13 mouse cellular contexts compared by ENCODE assay signal in the genomic region with DNA sequence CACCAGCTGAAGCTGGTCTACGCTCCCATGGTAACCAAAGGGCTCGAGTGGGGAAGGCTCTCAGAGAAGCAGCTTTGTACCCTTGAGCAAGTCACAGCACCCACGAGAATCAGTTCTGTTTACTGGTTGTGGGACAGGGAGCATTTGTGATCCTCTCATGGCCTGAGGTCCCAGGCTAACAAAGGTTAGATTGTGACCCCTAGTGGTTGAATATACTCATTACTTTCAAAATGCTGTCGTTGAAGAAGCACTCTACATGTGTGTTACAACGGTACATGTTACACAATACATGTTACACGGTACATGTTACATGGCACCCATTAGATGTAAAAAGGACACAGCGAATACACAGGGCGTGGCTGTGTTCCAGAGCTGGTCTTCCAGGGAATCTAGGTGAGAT. TPM values are rescaled to one million over a fixed set of nuclear protein-coding genes. Genes with fewer than 3 reads are reported as not detected.
A peak's percentile ranks its signal among the peaks of the same experiment; 100 is the strongest.
DNase-seq lines count a peak whose midpoint lies in the region; ATAC-seq and TF ChIP-seq lines count a peak whose summit lies in the region.
"Had no signal": no experiment of that assay in that cellular context is flagged by ENCODE, and none has a peak within 500 bp of the region (broad histone marks: within the 10 kb centered on the region; RNA-seq: fewer than 3 reads in every experiment).

No protein-coding gene starts in this region.

- TF ChIP-seq CTCF in intestine, postnatal 0 days (IDR thresholded peaks at IDR 0.05; ENCODE audit: low read depth): peak; percentile 82

- no peak overlapping the region for H3K4me2 ChIP-seq in intestine, postnatal 0 days (replicated peaks; ENCODE audit: low read depth)
- no peak overlapping the region for H3K4me2 ChIP-seq in intestine, embryonic 16.5 days (ENCODE audit: low read depth, low read length)
- H3K4me2 ChIP-seq: hindbrain, embryonic 12.5 days; neural tube, embryonic 12.5 days had no signal

- H3K27me3 ChIP-seq in intestine, postnatal 0 days (replicated peaks; ENCODE audit: control insufficient read depth, insufficient read depth, low read length): no peaks in the 10 kb centered on the region
- H3K27me3 ChIP-seq in intestine, embryonic 16.5 days (replicated peaks; ENCODE audit: control insufficient read depth, insufficient read depth, low read length): no peaks in the 10 kb centered on the region
- H3K27me3 ChIP-seq: hindbrain, embryonic 12.5 days; neural tube, embryonic 12.5 days had no signal

- no peak overlapping the region for H3K27ac ChIP-seq in intestine, postnatal 0 days (ENCODE audit: low read depth, low read length)
- no peak overlapping the region for H3K27ac ChIP-seq in intestine, embryonic 16.5 days (ENCODE audit: low read length)
- H3K27ac ChIP-seq: forebrain, embryonic 10.5 days; hindbrain, embryonic 12.5 days; neural tube, embryonic 12.5 days had no signal

- no peak overlapping the region for H3K4me3 ChIP-seq in intestine, postnatal 0 days (ENCODE audit: low read depth, low read length)
- H3K4me3 ChIP-seq in intestine, embryonic 16.5 days (ENCODE audit: low read length): no peak overlapping the region
- H3K4me3 ChIP-seq: forebrain, embryonic 10.5 days; hindbrain, embryonic 12.5 days; neural tube, embryonic 12.5 days had no signal

- no peaks in the 10 kb centered on the region for H3K9me3 ChIP-seq in intestine, postnatal 0 days (ENCODE audit: control insufficient read depth)
- H3K9me3 ChIP-seq in intestine, embryonic 16.5 days (ENCODE audit: control insufficient read depth, low read length): no peaks in the 10 kb centered on the region
- H3K9me3 ChIP-seq: forebrain, embryonic 10.5 days; hindbrain, embryonic 12.5 days; neural tube, embryonic 12.5 days had no signal

- WGBS in intestine, postnatal 0 days: 77% methylated on average over 8 of the region's 8 CpGs
- 79% methylated on average over 8 of the region's 8 CpGs for WGBS in intestine, embryonic 16.5 days

- DNase-seq in 416B (ENCODE audit: low read depth) (peak; percentile 71), ES-CJ7 (ENCODE audit: low read depth, low spot score) (peak; percentile 66)
- DNase-seq in right cerebral cortex, postnatal 4 days: no peak
- DNase-seq in kidney, postnatal 4 days: no peak
- DNase-seq: adrenal gland, postnatal 10 days; left cerebral cortex, postnatal 4 days had no signal

- no peak overlapping the region for H3K9ac ChIP-seq in intestine, postnatal 0 days (ENCODE audit: low read depth, low read length)
- H3K9ac ChIP-seq in intestine, embryonic 16.5 days (ENCODE audit: low read depth, low read length): no peak overlapping the region
- H3K9ac ChIP-seq: hindbrain, embryonic 12.5 days; neural tube, embryonic 12.5 days had no signal

- no peaks in the 10 kb centered on the region for H3K4me1 ChIP-seq in intestine, postnatal 0 days (replicated peaks; ENCODE audit: control insufficient read depth, insufficient read depth, low read length)
- H3K4me1 ChIP-seq in intestine, embryonic 16.5 days (ENCODE audit: control insufficient read depth, insufficient read depth, low read length): peaks cover 4% of the 10 kb centered on the region
- H3K4me1 ChIP-seq: neural tube, embryonic 12.5 days had no signal

- ATAC-seq in intestine, postnatal 0 days: 0 out of 2 replicates have a peak, but pooled peaks have one; percentile 22
- no peak for ATAC-seq in intestine, embryonic 16.5 days
- ATAC-seq in erythroblast, adult 5-6 weeks (replicated peaks; ENCODE audit: low FRiP score, poor library complexity, severe bottlenecking): peak; percentile 58
- no peak for ATAC-seq in inflammation-experienced regulatory T-cells, adult 6 months

- H3K36me3 ChIP-seq in intestine, postnatal 0 days (ENCODE audit: control insufficient read depth, insufficient read depth): no peaks in the 10 kb centered on the region
- 0 out of 2 replicates have a peak, but pooled peaks cover 2% of the 10 kb centered on the region for H3K36me3 ChIP-seq in intestine, embryonic 16.5 days (ENCODE audit: control insufficient read depth, insufficient read depth, low read length)

RNA-seq across cellular contexts. Expression of a gene that starts 34.7 kb away (rescaled TPM):
- polyA plus RNA-seq in intestine, postnatal 0 days (2015; fragmentation: Nextera tagmentation; extraction: Ambion mirVana): 11.4 and 14.9 TPM in 2 replicates
- polyA plus RNA-seq in intestine, embryonic 16.5 days (2015; fragmentation: Nextera tagmentation; extraction: Ambion mirVana): 39.2 and 43.9 TPM in 2 replicates
- 3.8 TPM in 2 replicates for total RNA-seq in erythroblast, adult 5-6 weeks (2015; ENCODE audit: low replicate concordance)
- 7.1 and 8.2 TPM in 2 replicates for total RNA-seq in erythroblast, adult 5-6 weeks (2017; ENCODE audit: low replicate concordance)
- 10 to 100 TPM; 27.8 to 36.9 (median 31.0) TPM for polyA plus RNA-seq in inflammation-experienced regulatory T-cells, adult 6 months (2017; shearing (Covaris generic))

RNA-seq across cellular contexts. Expression of a gene that starts 38.4 kb away (rescaled TPM):
- 2.2 and 2.4 TPM in 2 replicates for polyA plus RNA-seq in intestine, postnatal 0 days (2015; fragmentation: Nextera tagmentation; extraction: Ambion mirVana)
- 3.0 and 3.6 TPM in 2 replicates for polyA plus RNA-seq in intestine, embryonic 16.5 days (2015; fragmentation: Nextera tagmentation; extraction: Ambion mirVana)
- total RNA-seq in erythroblast, adult 5-6 weeks (2015; ENCODE audit: low replicate concordance): 0.19 and 1.5 TPM in 2 replicates
- 1.1 and 1.4 TPM in 2 replicates for total RNA-seq in erythroblast, adult 5-6 weeks (2017; ENCODE audit: low replicate concordance)
- under 1 TPM; 0.30 to 0.87 (median 0.54) TPM for polyA plus RNA-seq in inflammation-experienced regulatory T-cells, adult 6 months (2017; shearing (Covaris generic))

Comparison
In these comparisons a context has a peak if more than half of its experiments do, and no peak if none do; other contexts are left out.
1. ATAC-seq: peak in intestine, postnatal 0 days (single experiment) and erythroblast, adult 5-6 weeks (single experiment); none in intestine, embryonic 16.5 days (single experiment) and inflammation-experienced regulatory T-cells, adult 6 months (single experiment).
2. DNase-seq: peak in 416B (single experiment) and ES-CJ7 (single experiment); none in right cerebral cortex, postnatal 4 days (single experiment) and kidney, postnatal 4 days (0 of 2).